Mouse (Mus musculus) midbrain, embryonic 14.5 days (tissue): Measurements from ENCODE around the gene Rgma. TPM values are rescaled to one million over a fixed set of nuclear protein-coding genes. Genes with fewer than 3 reads are reported as not detected.
A peak's percentile ranks its signal among the peaks of the same experiment; 100 is the strongest.

Experiments used
- ATAC-seq: fragments of 200-750 bp; cut with Nextera tagmentation; 2 replicates; pipeline ENCODE4 v1.8.0; 2017; ENCODE audit warnings: moderate number of reproducible peaks, moderate library complexity; ENCODE audit not compliant: low FRiP score, low TSS enrichment
- DNase-seq: peaks from one replicate; pipeline ENCODE4 v3.0.0-alpha.2; 2015
- H3K27ac ChIP-seq: fragments of 300-500 bp; sonication (generic); replicated peaks from 2 replicates; pipeline ENCODE4 v1.5.1; 2014; ENCODE audit warnings: mild to moderate bottlenecking, low read depth, low read length, moderate library complexity
- H3K27me3 ChIP-seq: fragments of 300-500 bp; sonication (generic); 2 replicates; pipeline ENCODE4 v1.6.1; 2014; ENCODE audit warnings: low read length, control low read depth, mixed read lengths; ENCODE audit not compliant: control insufficient read depth, insufficient read depth
- H3K36me3 ChIP-seq: fragments of 300-500 bp; sonication (generic); 2 replicates; pipeline ENCODE4 v1.6.1; 2014; ENCODE audit warnings: low read length, control low read depth; ENCODE audit not compliant: control insufficient read depth, insufficient read depth
- H3K4me1 ChIP-seq: fragments of 300-500 bp; sonication (generic); 2 replicates; pipeline ENCODE4 v1.6.1; 2014; ENCODE audit warnings: mild to moderate bottlenecking, antibody characterized with exemption, low read length, control low read depth; ENCODE audit not compliant: control insufficient read depth, insufficient read depth
- H3K4me2 ChIP-seq: fragments of 300-500 bp; sonication (generic); 2 replicates; pipeline ENCODE4 v1.6.1; 2014; ENCODE audit warnings: mild to moderate bottlenecking, low read length, moderate library complexity
- H3K4me3 ChIP-seq: fragments of 300-500 bp; sonication (generic); replicated peaks from 2 replicates; pipeline ENCODE4 v1.5.1; 2014; ENCODE audit warnings: low read depth, low read length
- H3K9ac ChIP-seq: fragments of 300-500 bp; sonication (generic); replicated peaks from 2 replicates; pipeline ENCODE4 v1.6.1; 2014; ENCODE audit warnings: mild to moderate bottlenecking, low read length, moderate library complexity
- H3K9me3 ChIP-seq: fragments of 300-500 bp; sonication (generic); 2 replicates; pipeline ENCODE4 v1.6.1; 2016; ENCODE audit warnings: low read length, control low read depth, mixed read lengths; ENCODE audit not compliant: control insufficient read depth
- WGBS: fragments of 180-500 bp; shearing (Covaris S2); extraction: QIAGEN DNeasy Blood & Tissue Kit; methylation state at CpG from one replicate; pipeline ENCODE4 v1.1.7; 2014; 5-methylcytosine and 5-hydroxymethylcytosine counted together
- polyA plus RNA-seq: library from polyadenylated mRNA; unstranded; fragments of >200 nt; fragmentation: Nextera tagmentation; extraction: Ambion mirVana; gene quantifications from 2 replicates; pipeline ENCODE4 v1.2.1, GENCODE M21; 2014

The Rgma gene
- polyA plus RNA-seq, 1 experiment from 2014 or later, result 59.4 TPM

DNA sequence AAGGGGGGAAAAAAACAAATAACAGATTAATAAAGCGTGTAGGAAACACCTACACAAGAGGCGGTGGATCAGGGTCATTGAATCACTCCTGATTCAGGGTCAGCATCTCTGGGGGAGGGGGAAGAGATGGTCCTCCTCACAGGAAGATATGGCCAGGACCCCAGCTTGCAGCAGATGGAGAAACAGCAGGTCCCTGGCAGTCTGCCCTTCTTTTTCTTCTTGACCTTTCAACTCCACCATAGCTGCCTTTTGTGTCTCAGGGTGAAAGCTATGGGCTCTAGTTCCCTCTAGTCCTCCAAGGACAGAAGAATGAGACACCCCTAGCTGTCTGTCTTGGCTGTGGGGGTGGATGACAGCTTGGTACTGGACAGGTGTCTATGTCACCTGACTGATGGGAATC lies 17.7 kb upstream of the Rgma start:
- Histone ChIP-seq H3K9ac (no peak overlapping the region), H3K36me3 (no peaks in the 10 kb centered on the region), H3K27ac (no peak overlapping the region), H3K27me3 (no peaks in the 10 kb centered on the region), H3K4me1 (0 out of 2 replicates have a peak, but pooled peaks cover 3% of the 10 kb centered on the region), H3K9me3 (no peaks in the 10 kb centered on the region), H3K4me2 (no peak overlapping the region), H3K4me3 (no peak overlapping the region)
- ATAC-seq (no peak), DNase-seq (no peak)
- WGBS, result 91% methylated on average over 2 of the region's 2 CpGs

DNA sequence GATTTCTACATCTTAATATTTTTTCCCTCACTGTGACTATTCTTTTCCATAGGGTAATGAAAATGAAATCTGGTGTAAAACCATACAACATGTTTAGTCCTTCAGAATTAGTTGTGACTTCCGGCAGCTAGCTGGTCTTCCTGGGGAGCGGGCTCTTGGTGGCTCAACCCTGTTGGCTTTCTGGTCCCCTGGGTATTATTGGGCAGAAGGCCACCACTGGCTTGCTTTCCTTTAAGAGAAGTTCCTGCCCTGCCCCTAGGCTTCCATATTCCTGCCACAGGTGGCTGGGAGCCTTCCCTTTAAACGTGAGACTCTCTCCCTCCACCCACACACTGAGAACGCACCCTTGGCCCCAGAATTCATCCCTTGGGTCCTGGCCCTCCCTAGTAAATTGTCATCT lies 9.8 kb upstream of the Rgma start:
- ATAC-seq (no peak), DNase-seq (no peak)
- Histone ChIP-seq H3K36me3 (no peaks in the 10 kb centered on the region; the same call in 1 of the 2 replicates), H3K4me1 (peaks cover 9% of the 10 kb centered on the region; the same call in 1 of the 2 replicates), H3K9ac (no peak overlapping the region), H3K4me2 (no peak overlapping the region), H3K27ac (0 out of 2 replicates have a peak overlapping the region, but pooled peaks have one; percentile 8), H3K4me3 (no peak overlapping the region), H3K9me3 (no peaks in the 10 kb centered on the region; the same call in 1 of the 2 replicates), H3K27me3 (no peaks in the 10 kb centered on the region)
- WGBS, result 70% methylated on average over 4 of the region's 4 CpGs

DNA sequence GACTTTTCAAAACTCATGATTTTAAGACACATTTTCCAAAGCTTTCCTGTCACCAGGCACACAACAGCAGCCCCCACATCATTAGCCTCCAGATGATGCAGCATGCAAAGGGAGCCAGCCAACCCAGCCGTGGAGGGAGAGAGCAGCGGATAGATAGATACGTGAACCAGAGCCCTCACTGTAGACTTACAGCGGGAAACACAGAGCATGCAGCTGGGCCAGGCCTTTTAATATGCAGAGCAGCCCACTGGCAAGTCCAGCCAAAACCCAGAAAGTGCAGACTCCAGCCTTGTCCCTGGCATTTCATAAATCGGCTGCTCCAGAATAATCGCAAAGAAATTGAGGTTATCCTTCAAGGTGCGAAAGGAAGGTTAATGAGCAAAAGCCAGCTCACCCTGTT lies 9.3 kb upstream of the Rgma start:
- H3K36me3 ChIP-seq, result no peaks in the 10 kb centered on the region; the same call in 1 of the 2 replicates
- ATAC-seq, result no peak
- DNase-seq, result peak; percentile 54

DNA sequence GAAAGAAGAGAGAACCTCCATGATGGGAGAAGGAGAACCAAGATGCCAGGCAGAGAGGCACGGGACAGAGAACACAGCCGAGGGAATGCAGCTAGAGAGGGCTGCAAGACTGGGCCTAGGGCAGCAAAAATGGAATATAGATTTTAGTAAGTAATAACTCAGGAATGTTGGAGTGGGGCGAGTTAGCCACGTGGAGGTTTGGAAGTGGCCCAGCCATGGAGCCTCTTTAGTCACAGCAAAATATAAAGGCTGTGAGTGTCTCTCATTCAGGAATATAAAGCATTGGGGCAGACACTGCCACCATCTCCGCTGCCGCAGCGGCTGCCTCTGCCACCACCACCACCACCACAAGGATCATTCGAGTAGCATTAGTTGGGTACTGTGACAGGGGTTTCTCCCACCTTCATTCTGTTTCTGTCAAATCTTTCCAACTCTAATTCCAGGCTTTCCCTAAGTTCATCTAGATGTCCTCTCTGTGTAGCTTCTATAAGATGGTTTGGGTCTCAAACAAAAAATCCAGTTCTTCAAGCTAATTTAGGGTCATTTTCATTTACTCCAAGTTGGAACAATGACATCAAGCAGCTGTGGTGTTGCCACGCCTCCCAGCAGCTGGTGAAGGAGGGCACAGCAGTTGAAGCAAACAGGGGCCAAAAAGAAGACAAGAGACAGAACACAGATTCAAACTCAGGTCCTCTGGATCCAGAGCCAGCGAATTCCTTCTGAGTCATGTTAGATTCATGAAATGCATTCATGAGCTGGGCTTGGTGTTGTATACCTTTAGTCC lies 7.4 kb upstream of the Rgma start:
- 94% methylated on average over 10 of the region's 10 CpGs for WGBS
- no peak for DNase-seq
- Histone ChIP-seq H3K9me3 (no peaks in the 10 kb centered on the region; the same call in 1 of the 2 replicates), H3K4me3 (no peak overlapping the region), H3K27ac (no peak overlapping the region), H3K4me2 (no peak overlapping the region), H3K36me3 (no peaks in the 10 kb centered on the region; the same call in 1 of the 2 replicates), H3K27me3 (no peaks in the 10 kb centered on the region), H3K9ac (no peak overlapping the region), H3K4me1 (peaks cover 20% of the 10 kb centered on the region)
- no peak for ATAC-seq

More for the DNA sequence above, 9.3 kb upstream of the Rgma start:
- Histone ChIP-seq H3K4me2 (no peak overlapping the region), H3K4me3 (no peak overlapping the region), H3K9ac (no peak overlapping the region), H3K27ac (0 out of 2 replicates have a peak overlapping the region, but pooled peaks have one; percentile 8), H3K4me1 (peaks cover 9% of the 10 kb centered on the region; the same call in 1 of the 2 replicates), H3K27me3 (no peaks in the 10 kb centered on the region), H3K9me3 (no peaks in the 10 kb centered on the region; the same call in 1 of the 2 replicates)
- WGBS, result 32% methylated on average over 7 of the region's 7 CpGs

DNA sequence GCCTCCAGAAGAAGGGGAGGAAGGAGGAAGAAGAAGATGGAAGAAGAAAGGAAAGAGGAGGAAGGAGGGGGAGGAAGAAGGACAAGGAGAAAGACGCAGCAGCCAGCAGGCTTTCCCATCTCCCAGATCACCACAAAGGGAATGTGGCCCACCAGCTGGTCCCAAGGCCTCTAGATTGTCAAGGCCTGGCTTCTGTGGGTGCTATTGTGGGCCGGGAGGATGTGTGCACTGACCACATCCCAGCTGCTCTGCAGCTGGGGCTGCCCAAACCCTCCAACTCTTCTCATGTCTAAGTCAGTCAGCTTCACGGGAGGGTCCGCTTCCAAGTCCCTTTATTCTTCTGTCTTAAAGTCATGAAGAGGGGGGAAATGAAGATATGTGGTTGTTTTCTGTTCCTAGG lies 5.3 kb upstream of the Rgma start:
- Histone ChIP-seq H3K9ac (no peak overlapping the region), H3K4me2 (no peak overlapping the region), H3K27me3 (no peaks in the 10 kb centered on the region), H3K4me3 (no peak overlapping the region), H3K4me1 (peaks cover 37% of the 10 kb centered on the region), H3K36me3 (no peaks in the 10 kb centered on the region; the same call in 1 of the 2 replicates), H3K9me3 (no peaks in the 10 kb centered on the region; the same call in 1 of the 2 replicates), H3K27ac (no peak overlapping the region)
- ATAC-seq (no peak), DNase-seq (no peak)
- WGBS, result 75% methylated on average over 4 of the region's 4 CpGs

DNA sequence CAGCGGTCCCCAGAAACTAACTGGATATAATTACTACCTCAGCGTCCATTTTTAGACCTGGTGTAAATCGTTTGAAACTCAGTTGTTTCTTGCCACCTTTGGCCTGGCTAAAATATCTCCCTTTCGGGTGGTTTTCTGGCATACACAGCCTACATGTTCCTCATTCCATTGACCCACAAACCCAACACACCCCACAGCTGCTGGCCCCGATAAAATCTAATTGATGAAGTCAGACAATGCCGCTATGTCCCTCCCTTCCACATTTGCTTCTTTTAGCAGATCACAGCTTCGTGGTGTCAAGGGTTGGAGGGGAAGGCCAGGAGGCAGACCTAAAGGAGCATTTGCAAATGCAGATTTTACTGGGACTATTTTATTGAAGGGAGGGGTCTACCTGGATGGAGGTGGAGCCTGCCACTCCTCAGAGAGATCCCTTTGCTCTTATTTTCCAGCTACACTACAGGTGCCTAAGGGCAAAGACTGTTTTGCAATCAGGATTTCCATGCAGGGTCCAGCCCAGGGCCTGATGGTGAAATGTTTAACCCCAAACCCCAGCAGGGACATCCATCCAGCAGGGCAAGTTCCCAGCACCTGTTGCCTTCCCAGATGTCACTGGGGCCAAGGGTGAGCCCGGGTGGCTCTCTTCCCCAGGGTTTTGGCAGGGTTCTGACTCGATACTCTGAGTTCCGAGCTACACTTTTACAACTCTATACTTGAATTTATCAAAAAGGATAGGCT lies 3.6 kb upstream of the Rgma start:
- Histone ChIP-seq H3K27ac (0 out of 2 replicates have a peak overlapping the region, but pooled peaks have one; percentile 22), H3K9me3 (no peaks in the 10 kb centered on the region; the same call in 1 of the 2 replicates), H3K4me3 (peak overlapping the region; percentile 18; the same call in 1 of the 2 replicates), H3K36me3 (no peaks in the 10 kb centered on the region; the same call in 1 of the 2 replicates), H3K9ac (no peak overlapping the region; the same call in 1 of the 2 replicates), H3K27me3 (no peaks in the 10 kb centered on the region), H3K4me2 (peak overlapping the region; percentile 56), H3K4me1 (peaks cover 28% of the 10 kb centered on the region)
- no peak for DNase-seq
- WGBS, result 58% methylated on average over 10 of the region's 10 CpGs
- no peak for ATAC-seq

DNA sequence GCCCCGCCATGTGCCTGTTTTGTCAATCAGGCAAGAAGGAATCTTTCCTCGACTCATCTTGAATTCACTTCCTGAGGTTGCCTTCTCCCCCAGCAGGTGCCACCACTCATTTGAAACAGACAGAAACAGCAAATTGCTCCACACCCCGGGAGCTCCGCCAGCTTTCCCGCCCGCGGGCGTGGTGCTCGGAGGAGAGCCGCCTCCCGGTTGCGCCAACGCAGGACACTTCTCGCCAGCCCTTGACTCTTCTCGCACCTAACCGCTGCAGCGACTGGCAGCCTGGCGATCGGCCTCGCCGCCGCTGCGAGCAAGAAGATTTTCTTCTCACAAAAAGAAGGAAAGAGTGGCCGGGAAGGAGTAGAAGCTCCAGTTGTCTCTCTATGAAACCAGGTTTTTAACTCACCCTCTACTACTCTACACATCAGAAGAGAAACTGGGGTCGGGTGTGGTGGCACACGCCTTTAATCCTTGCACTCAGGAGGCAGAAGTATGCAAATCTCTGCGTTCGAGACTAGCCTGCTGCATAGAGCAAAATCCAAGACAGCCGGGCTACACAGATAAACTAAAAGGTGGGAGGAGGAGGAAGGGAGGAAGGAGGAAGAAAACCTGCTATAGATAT lies 2.8 kb upstream of the Rgma start:
- no peaks in the 10 kb centered on the region for H3K27me3 ChIP-seq
- H3K4me3 ChIP-seq, result peak overlapping the region; percentile 18
- H3K9me3 ChIP-seq, result no peaks in the 10 kb centered on the region; the same call in 1 of the 2 replicates
- peak overlapping the region; percentile 56 for H3K4me2 ChIP-seq
- H3K9ac ChIP-seq, result peak overlapping the region; percentile 14; the same call in 1 of the 2 replicates
- 2% methylated on average over 29 of the region's 29 CpGs for WGBS
- DNase-seq (peak; percentile 77), ATAC-seq (no peak)
- no peaks in the 10 kb centered on the region; the same call in 1 of the 2 replicates for H3K36me3 ChIP-seq
- H3K4me1 ChIP-seq, result peaks cover 30% of the 10 kb centered on the region
- 0 out of 2 replicates have a peak overlapping the region, but pooled peaks have one; percentile 22 for H3K27ac ChIP-seq

DNA sequence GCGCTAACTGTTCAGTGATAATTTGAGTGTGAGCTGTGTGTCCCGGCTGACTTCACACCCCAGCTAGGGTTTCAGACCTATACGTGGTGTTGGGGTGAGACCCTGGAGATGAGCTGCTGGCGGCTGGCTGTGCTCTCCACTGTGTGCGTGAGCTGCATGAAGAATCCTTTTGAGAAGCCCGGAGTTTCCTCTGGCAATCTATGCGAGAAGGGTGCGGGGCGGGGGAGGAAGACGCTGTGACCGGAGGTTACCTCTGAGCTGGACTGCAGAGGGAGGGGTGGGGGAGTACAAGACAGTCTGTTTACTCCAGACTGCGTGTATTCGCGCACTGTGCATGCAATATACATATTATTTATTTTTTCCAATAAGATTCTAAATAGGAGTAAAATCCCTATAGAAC lies 582 bp upstream of the Rgma start:
- peak; percentile 67 for ATAC-seq

More for the DNA sequence above, 582 bp upstream of the Rgma start:
- Histone ChIP-seq H3K4me2 (peak overlapping the region; percentile 80), H3K36me3 (no peaks in the 10 kb centered on the region), H3K27ac (peak overlapping the region; percentile 98), H3K4me1 (peaks cover 50% of the 10 kb centered on the region), H3K27me3 (no peaks in the 10 kb centered on the region), H3K9me3 (no peaks in the 10 kb centered on the region), H3K4me3 (peak overlapping the region; percentile 90), H3K9ac (peak overlapping the region; percentile 95)
- peak; percentile 92 for DNase-seq
- under 1% methylated on average over 14 of the region's 14 CpGs for WGBS
